ENCODE assay signal across 8 mouse cellular contexts in the genomic region with DNA sequence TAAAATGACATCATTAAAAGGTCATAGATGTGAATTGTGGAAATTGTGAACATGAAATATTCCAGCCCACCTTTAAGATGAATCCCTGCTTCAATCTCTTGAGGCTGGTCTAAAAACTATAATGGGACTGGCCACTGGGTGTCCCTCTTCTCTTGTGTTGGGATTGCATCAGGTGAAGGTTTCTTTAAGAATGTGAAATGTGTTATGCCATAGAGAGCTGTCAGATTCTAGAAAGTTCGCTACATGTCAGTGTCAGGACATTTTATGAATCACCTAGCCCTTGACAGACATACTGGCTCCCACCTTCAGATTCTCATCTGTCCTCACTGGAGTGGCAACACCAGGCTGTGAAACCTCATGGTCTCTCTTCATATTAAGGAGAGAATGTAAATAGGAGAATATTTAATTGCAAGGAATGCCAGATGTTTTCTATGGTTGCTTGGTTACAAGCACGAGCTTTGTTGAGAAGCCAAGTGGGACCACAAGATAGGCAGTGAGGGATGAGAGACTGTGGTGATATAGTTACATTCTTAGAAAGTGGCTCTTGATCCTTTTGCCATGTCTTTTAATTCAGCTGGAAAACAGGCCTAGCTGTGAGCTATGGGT.
A peak's percentile ranks its signal among the peaks of the same experiment; 100 is the strongest.
DNase-seq lines count a peak whose midpoint lies in the region; ATAC-seq and TF ChIP-seq lines count a peak whose summit lies in the region.

No protein-coding gene starts in this region.

- no peaks in the 10 kb centered on the region for H3K9me3 ChIP-seq in forebrain, embryonic 13.5 days (replicated peaks)
- H3K9me3 ChIP-seq in forebrain, embryonic 11.5 days (ENCODE audit: control insufficient read depth, low read length), result no peaks in the 10 kb centered on the region

- peak; percentile 38; the same call in 1 of the 2 replicates for ATAC-seq in forebrain, embryonic 13.5 days
- ATAC-seq in forebrain, embryonic 11.5 days (replicated peaks; ENCODE audit: low FRiP score), result no peak

- H3K36me3 ChIP-seq in forebrain, embryonic 13.5 days (ENCODE audit: poor library complexity, severe bottlenecking), result no peaks in the 10 kb centered on the region
- no peaks in the 10 kb centered on the region for H3K36me3 ChIP-seq in forebrain, embryonic 11.5 days (ENCODE audit: control insufficient read depth, insufficient read depth, low read length)

- peaks cover 6% of the 10 kb centered on the region; the same call in 1 of the 2 replicates for H3K4me1 ChIP-seq in forebrain, embryonic 13.5 days
- no peaks in the 10 kb centered on the region for H3K4me1 ChIP-seq in forebrain, embryonic 11.5 days (replicated peaks; ENCODE audit: control insufficient read depth, insufficient read depth, low read length)

- DNase-seq in forebrain, embryonic 11.5 days (ENCODE audit: low spot score), result no peak
- peak; percentile 4 for DNase-seq in 416B (ENCODE audit: low read depth)
- DNase-seq in embryo, embryonic 11 days, result peak; percentile 22
- DNase-seq in left cerebral cortex, adult 2 months (ENCODE audit: extremely low spot score in 1 of 2, low spot score in 2 of 2), result peak; percentile 24 to 38
- peak; percentile 22 for DNase-seq in telencephalon, adult 2 months (ENCODE audit: low read depth, low spot score)
- no peak for DNase-seq in heart, postnatal 14 days
- no peak for DNase-seq in spleen, adult 12 weeks (ENCODE audit: low spot score)

- H3K4me3 ChIP-seq in forebrain, embryonic 13.5 days, result no peak overlapping the region
- H3K4me3 ChIP-seq in forebrain, embryonic 11.5 days (ENCODE audit: low read depth, low read length), result no peak overlapping the region
- no peak overlapping the region for H3K4me3 ChIP-seq in left cerebral cortex, adult 2 months

- no peaks in the 10 kb centered on the region for H3K27me3 ChIP-seq in forebrain, embryonic 13.5 days
- H3K27me3 ChIP-seq in forebrain, embryonic 11.5 days (ENCODE audit: control insufficient read depth, insufficient read depth, low read length), result no peaks in the 10 kb centered on the region

- H3K27ac ChIP-seq in forebrain, embryonic 13.5 days, result no peak overlapping the region; the same call in 1 of the 2 replicates
- H3K27ac ChIP-seq in forebrain, embryonic 11.5 days (ENCODE audit: low read depth, low read length), result no peak overlapping the region
- no peak overlapping the region for H3K27ac ChIP-seq in left cerebral cortex, adult 2 months

- TF ChIP-seq CTCF in left cerebral cortex, adult 2 months (IDR thresholded peaks at IDR 0.05), result peak; percentile 61

- WGBS in forebrain, embryonic 13.5 days, result 31% methylated on average over 2 of the region's 2 CpGs
- WGBS in forebrain, embryonic 11.5 days, result 49% methylated on average over 2 of the region's 2 CpGs

- no peak overlapping the region for H3K9ac ChIP-seq in forebrain, embryonic 13.5 days
- no peak overlapping the region for H3K9ac ChIP-seq in forebrain, embryonic 11.5 days (ENCODE audit: low read length)

- intact Hi-C loops in left cerebral cortex, adult 2 months (cut with DNase I), result loop anchor here (5.0 kb wide), 1 partner anchor 1919 kb away; no protein-coding TSS in a partner anchor
- intact Hi-C loops in heart, postnatal 14 days (cut with DNase I), result no loop called here

- H3K4me2 ChIP-seq in forebrain, embryonic 13.5 days, result no peak overlapping the region
- no peak overlapping the region for H3K4me2 ChIP-seq in forebrain, embryonic 11.5 days (ENCODE audit: low read depth, low read length, severe bottlenecking)

Comparison
In these comparisons a context has a peak if more than half of its experiments do, and no peak if none do; other contexts are left out.
1. DNase-seq: peak in 416B (single experiment), embryo, embryonic 11 days (single experiment), left cerebral cortex, adult 2 months (2 of 2) and telencephalon, adult 2 months (single experiment); none in forebrain, embryonic 11.5 days (single experiment), heart, postnatal 14 days (0 of 2) and spleen, adult 12 weeks (single experiment).